11 mouse cellular contexts compared by ENCODE assay signal in genomic region chr17:68165171-68165825, GRCm38 (mm10).
DNase-seq lines count a peak whose midpoint lies in the region; ATAC-seq and TF ChIP-seq lines count a peak whose summit lies in the region.
"Had no signal": no experiment of that assay in that cellular context is flagged by ENCODE, and none has a peak within 500 bp of the region (broad histone marks: within the 10 kb centered on the region; RNA-seq: fewer than 3 reads in every experiment).

No protein-coding gene starts in this region.

- H3K4me3 ChIP-seq in kidney, postnatal 0 days (replicated peaks; ENCODE audit: low read depth, low read length): no peak overlapping the region
- no peak overlapping the region for H3K4me3 ChIP-seq in heart, embryonic 11.5 days (ENCODE audit: low read depth, low read length)
- H3K4me3 ChIP-seq in lung, embryonic 16.5 days (ENCODE audit: low read length): peak overlapping the region; percentile 10; the same call in 1 of the 2 replicates

- H3K9me3 ChIP-seq in kidney, postnatal 0 days (replicated peaks; ENCODE audit: low read length): no peaks in the 10 kb centered on the region
- no peaks in the 10 kb centered on the region for H3K9me3 ChIP-seq in heart, embryonic 11.5 days (replicated peaks; ENCODE audit: control insufficient read depth, low read length)
- H3K9me3 ChIP-seq in lung, embryonic 16.5 days (ENCODE audit: control insufficient read depth, low read length): no peaks in the 10 kb centered on the region

- no peak for TF ChIP-seq CTCF in kidney, postnatal 0 days (IDR thresholded peaks at IDR 0.05; ENCODE audit: low read depth)

- no peaks in the 10 kb centered on the region for H3K36me3 ChIP-seq in kidney, postnatal 0 days (ENCODE audit: insufficient read depth, low read length)
- H3K36me3 ChIP-seq in heart, embryonic 11.5 days (ENCODE audit: control insufficient read depth, insufficient read depth, low read length): no peaks in the 10 kb centered on the region
- H3K36me3 ChIP-seq in lung, embryonic 16.5 days (ENCODE audit: control insufficient read depth, insufficient read depth, low read length): no peaks in the 10 kb centered on the region
- H3K36me3 ChIP-seq: G1E had no signal

- H3K4me2 ChIP-seq in kidney, postnatal 0 days (ENCODE audit: low read length): no peak overlapping the region
- peak overlapping the region; percentile 25 for H3K4me2 ChIP-seq in heart, embryonic 11.5 days
- peak overlapping the region; percentile 10 for H3K4me2 ChIP-seq in lung, embryonic 16.5 days (ENCODE audit: low read depth, low read length)

- H3K27ac ChIP-seq in kidney, postnatal 0 days: no peak overlapping the region
- peak overlapping the region; percentile 29; the same call in 1 of the 2 replicates for H3K27ac ChIP-seq in heart, embryonic 11.5 days (ENCODE audit: low read depth, low read length)
- H3K27ac ChIP-seq in lung, embryonic 16.5 days (ENCODE audit: low read length): peak overlapping the region; percentile 93

- DNase-seq in kidney, postnatal 0 days (ENCODE audit: low spot score): peak; percentile 39
- DNase-seq in kidney, adult 8-10 months: no peak
- peak; percentile 43 for DNase-seq in adrenal gland, adult 8-10 months
- no peak for DNase-seq in layer of hippocampus, postnatal 25 days (ENCODE audit: extremely low spot score in 1 of 2, low spot score in 1 of 2)
- DNase-seq in cerebellum, adult 11 months: no peak
- DNase-seq: cerebellum, postnatal 36 days; kidney, adult 2 months had no signal

- no peak for ATAC-seq in kidney, postnatal 0 days (replicated peaks; ENCODE audit: low FRiP score, low read depth)
- peak; percentile 56; the same call in 1 of the 2 replicates for ATAC-seq in heart, embryonic 11.5 days (replicated peaks; ENCODE audit: insufficient number of reproducible peaks, low FRiP score, low TSS enrichment)
- peak; percentile 89 for ATAC-seq in lung, embryonic 16.5 days (ENCODE audit: low read depth)
- ATAC-seq in CD4-positive, CD25-positive, alpha-beta regulatory T cell, adult 4 months: no peak

- 41% methylated on average over 15 of the region's 15 CpGs for whole genome bisulfite sequencing in kidney, postnatal 0 days
- WGBS in heart, embryonic 11.5 days (ENCODE audit: insufficient replicate concordance): 22% methylated on average over 15 of the region's 15 CpGs
- 12% methylated on average over 15 of the region's 15 CpGs for WGBS in lung, embryonic 16.5 days

- no peak overlapping the region for H3K9ac ChIP-seq in kidney, postnatal 0 days (ENCODE audit: low read depth, low read length)
- H3K9ac ChIP-seq in heart, embryonic 11.5 days (ENCODE audit: low read depth, low read length): no peak overlapping the region
- no peak overlapping the region for H3K9ac ChIP-seq in lung, embryonic 16.5 days (ENCODE audit: low read length)

- no peaks in the 10 kb centered on the region for H3K27me3 ChIP-seq in kidney, postnatal 0 days (ENCODE audit: insufficient read depth, low read length)
- no peaks in the 10 kb centered on the region for H3K27me3 ChIP-seq in heart, embryonic 11.5 days (ENCODE audit: control insufficient read depth, insufficient read depth, low read length)
- H3K27me3 ChIP-seq in lung, embryonic 16.5 days (ENCODE audit: control insufficient read depth, insufficient read depth, low read depth, low read length): no peaks in the 10 kb centered on the region

- H3K4me1 ChIP-seq in kidney, postnatal 0 days (replicated peaks; ENCODE audit: insufficient read depth, low read length): no peaks in the 10 kb centered on the region; the same call in none of the 2 replicates
- peaks cover 6% of the 10 kb centered on the region; the same call in 1 of the 2 replicates for H3K4me1 ChIP-seq in heart, embryonic 11.5 days (ENCODE audit: control insufficient read depth, insufficient read depth, low read length)
- peaks cover 15% of the 10 kb centered on the region for H3K4me1 ChIP-seq in lung, embryonic 16.5 days (replicated peaks; ENCODE audit: control insufficient read depth, insufficient read depth, low read length)

Comparison
In these comparisons a context has a peak if more than half of its experiments do, and no peak if none do; other contexts are left out.
1. DNase-seq: peak in kidney, postnatal 0 days (single experiment) and adrenal gland, adult 8-10 months (single experiment); none in kidney, adult 8-10 months (0 of 2), layer of hippocampus, postnatal 25 days (0 of 2) and cerebellum, adult 11 months (single experiment).
2. ATAC-seq: peak in heart, embryonic 11.5 days (single experiment) and lung, embryonic 16.5 days (single experiment); none in kidney, postnatal 0 days (single experiment) and CD4-positive, CD25-positive, alpha-beta regulatory T cell, adult 4 months (single experiment).